Mouse (Mus musculus) liver, embryonic 15.5 days (tissue): ENCODE measurements around the gene Nat9. TPM values are rescaled to one million over a fixed set of nuclear protein-coding genes. Genes with fewer than 3 reads are reported as not detected.
A peak's percentile ranks its signal among the peaks of the same experiment; 100 is the strongest.

Experiments
- ATAC-seq: fragments of 200-750 bp; cut with Nextera tagmentation; 2 replicates; pipeline ENCODE4 v1.8.0; 2017; ENCODE audit warnings: moderate number of reproducible peaks, mild to moderate bottlenecking, moderate library complexity; ENCODE audit not compliant: insufficient read depth
- H3K27ac ChIP-seq: fragments of 300-500 bp; sonication (generic); replicated peaks from 2 replicates; pipeline ENCODE4 v1.5.1; 2015; ENCODE audit warnings: mild to moderate bottlenecking, inconsistent platforms
- H3K27me3 ChIP-seq: fragments of 300-500 bp; sonication (generic); 2 replicates; pipeline ENCODE4 v1.6.1; 2015; ENCODE audit warnings: mild to moderate bottlenecking, inconsistent platforms
- H3K36me3 ChIP-seq: fragments of 300-500 bp; sonication (generic); replicated peaks from 2 replicates; pipeline ENCODE4 v1.6.1; 2015; ENCODE audit warnings: moderate library complexity, mild to moderate bottlenecking, inconsistent platforms
- H3K4me1 ChIP-seq: fragments of 300-500 bp; sonication (generic); replicated peaks from 2 replicates; pipeline ENCODE4 v1.6.1; 2015; ENCODE audit warnings: inconsistent platforms
- H3K4me2 ChIP-seq: fragments of 300-500 bp; sonication (generic); 2 replicates; pipeline ENCODE4 v1.6.1; 2015; ENCODE audit warnings: moderate library complexity, mild to moderate bottlenecking, inconsistent platforms
- H3K4me3 ChIP-seq: fragments of 300-500 bp; sonication (generic); replicated peaks from 2 replicates; pipeline ENCODE4 v1.5.1; 2015; ENCODE audit warnings: mild to moderate bottlenecking, inconsistent platforms
- H3K9ac ChIP-seq: fragments of 300-500 bp; sonication (generic); 2 replicates; pipeline ENCODE4 v1.6.1; 2015; ENCODE audit warnings: moderate library complexity, mild to moderate bottlenecking, inconsistent platforms
- H3K9me3 ChIP-seq: fragments of 300-500 bp; sonication (generic); replicated peaks from 2 replicates; pipeline ENCODE4 v1.6.1; 2016; ENCODE audit warnings: inconsistent platforms
- WGBS: fragments of 180-500 bp; shearing (Covaris S2); methylation state at CpG from one replicate; pipeline ENCODE4 v1.1.7; 2015; ENCODE audit warnings: mixed read lengths; ENCODE audit not compliant: insufficient replicate concordance; 5-methylcytosine and 5-hydroxymethylcytosine counted together
- polyA plus RNA-seq: library from polyadenylated mRNA; unstranded; fragments of >200 nt; fragmentation: Nextera tagmentation; extraction: Ambion mirVana; gene quantifications from 2 replicates; pipeline ENCODE4 v1.2.1, GENCODE M21; 2015

Nat9 gene
- 9.9 and 11.6 TPM in 2 replicates for polyA plus RNA-seq

DNA sequence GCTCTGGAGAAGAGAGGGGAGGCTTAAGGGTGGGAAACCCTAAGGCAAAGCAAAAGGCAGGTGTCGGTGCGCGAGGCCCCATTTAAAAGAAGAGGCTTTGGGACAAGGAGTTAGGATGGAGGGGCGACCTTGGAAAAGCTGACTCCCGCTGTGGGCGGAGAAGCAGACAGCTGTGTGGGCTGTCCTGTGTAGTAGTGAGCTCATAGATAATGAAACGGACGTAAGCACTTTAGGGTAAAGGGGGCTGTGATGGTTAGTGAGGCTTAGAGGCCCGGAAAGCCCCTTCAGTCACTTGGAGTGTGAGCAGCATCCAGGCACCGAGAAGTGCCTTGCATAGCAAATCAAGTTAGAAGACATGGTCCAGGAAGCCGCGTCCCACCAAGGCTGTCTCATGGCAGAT lies at the start of gene Nat9:
Gene Nat9, minus strand, starts transcription at position 167 of the 400 bp plus-strand sequence.
- 4% methylated on average over 12 of the region's 12 CpGs for WGBS
- ATAC-seq = peak; percentile 38; the same call in 1 of the 2 replicates
- Histone ChIP-seq H3K27me3 (no peaks in the 10 kb centered on the region), H3K36me3 (peaks cover 5% of the 10 kb centered on the region), H3K4me1 (peaks cover 64% of the 10 kb centered on the region), H3K4me3 (peak within 1 kb of the TSS; percentile 71), H3K4me2 (peak within 1 kb of the TSS; percentile 94), H3K9ac (peak within 1 kb of the TSS; percentile 75), H3K27ac (peak within 1 kb of the TSS; percentile 82), H3K9me3 (no peaks in the 10 kb centered on the region)

DNA sequence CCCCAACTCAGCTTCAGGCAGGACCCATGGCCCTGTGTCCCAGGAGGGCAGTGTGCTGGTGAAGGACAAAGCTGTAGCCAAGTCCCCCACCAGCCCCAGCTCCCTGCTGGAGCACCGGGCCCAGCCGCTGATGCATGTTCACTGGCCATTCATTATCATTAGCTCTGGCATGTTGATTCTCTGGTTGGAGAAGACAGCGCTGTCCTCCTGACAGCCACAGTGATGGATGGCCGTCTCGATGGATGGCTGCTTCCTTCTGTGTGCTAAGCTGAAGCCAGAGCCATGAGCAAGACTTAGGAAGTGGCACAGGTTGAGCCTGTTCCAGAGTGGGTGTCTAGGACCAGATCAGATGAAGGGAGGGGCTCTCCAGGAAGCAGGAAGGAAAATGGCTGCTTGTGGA lies 48.9 kb upstream of the Nat9 start:
- 0 out of 2 replicates have a peak, but pooled peaks cover 3% of the 10 kb centered on the region for H3K4me1 ChIP-seq
- no peaks in the 10 kb centered on the region for H3K9me3 ChIP-seq
- WGBS = 47% methylated on average over 5 of the region's 5 CpGs

DNA sequence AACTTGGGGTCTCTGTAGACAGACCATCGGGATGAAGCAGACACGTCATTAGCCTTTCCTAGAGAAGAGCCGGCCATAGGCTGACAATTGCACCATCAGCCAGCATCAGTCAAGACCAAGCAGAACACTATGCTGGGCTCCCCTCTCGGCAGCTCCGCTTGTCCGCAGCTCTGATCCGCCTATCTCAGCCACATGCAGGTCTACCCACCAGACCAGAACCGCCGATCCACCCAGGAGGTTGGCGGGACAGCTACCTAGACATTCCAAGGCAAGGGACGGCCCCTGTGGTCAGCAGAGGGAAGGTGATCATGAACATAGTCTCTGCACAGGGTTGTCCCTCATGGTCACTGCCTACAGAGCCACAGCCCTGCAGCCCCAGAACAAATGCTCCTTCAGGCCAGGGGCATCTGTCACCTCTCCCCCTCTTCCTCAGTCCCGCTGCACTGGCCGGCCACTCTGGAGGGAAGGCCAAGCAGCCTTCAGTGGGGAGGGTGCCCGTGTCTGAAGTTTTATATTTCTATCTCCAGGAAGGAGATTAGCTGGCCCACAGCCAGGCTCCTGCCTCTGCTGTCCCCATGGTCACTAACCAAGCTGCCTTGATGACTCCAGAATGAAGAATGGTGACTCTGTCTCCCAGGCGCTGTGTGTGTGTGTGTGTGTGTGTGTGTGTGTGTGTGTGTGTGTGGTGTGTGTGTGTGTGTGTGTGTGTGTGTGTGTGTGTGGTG lies 46.8 kb upstream of the Nat9 start:
- no peak for ATAC-seq
- H3K4me3 ChIP-seq = no peak overlapping the region
- H3K4me2 ChIP-seq = no peak overlapping the region
- no peak overlapping the region for H3K27ac ChIP-seq
- no peaks in the 10 kb centered on the region for H3K36me3 ChIP-seq
- H3K9me3 ChIP-seq = no peaks in the 10 kb centered on the region
- H3K9ac ChIP-seq = no peak overlapping the region
- peaks cover 8% of the 10 kb centered on the region; the same call in 1 of the 2 replicates for H3K4me1 ChIP-seq
- H3K27me3 ChIP-seq = no peaks in the 10 kb centered on the region
- 80% methylated on average over 15 of the region's 15 CpGs for WGBS

More for the DNA sequence above, 48.9 kb upstream of the Nat9 start:
- Histone ChIP-seq H3K36me3 (no peaks in the 10 kb centered on the region), H3K4me2 (no peak overlapping the region), H3K4me3 (no peak overlapping the region), H3K9ac (no peak overlapping the region), H3K27me3 (no peaks in the 10 kb centered on the region), H3K27ac (no peak overlapping the region)
- no peak for ATAC-seq

DNA sequence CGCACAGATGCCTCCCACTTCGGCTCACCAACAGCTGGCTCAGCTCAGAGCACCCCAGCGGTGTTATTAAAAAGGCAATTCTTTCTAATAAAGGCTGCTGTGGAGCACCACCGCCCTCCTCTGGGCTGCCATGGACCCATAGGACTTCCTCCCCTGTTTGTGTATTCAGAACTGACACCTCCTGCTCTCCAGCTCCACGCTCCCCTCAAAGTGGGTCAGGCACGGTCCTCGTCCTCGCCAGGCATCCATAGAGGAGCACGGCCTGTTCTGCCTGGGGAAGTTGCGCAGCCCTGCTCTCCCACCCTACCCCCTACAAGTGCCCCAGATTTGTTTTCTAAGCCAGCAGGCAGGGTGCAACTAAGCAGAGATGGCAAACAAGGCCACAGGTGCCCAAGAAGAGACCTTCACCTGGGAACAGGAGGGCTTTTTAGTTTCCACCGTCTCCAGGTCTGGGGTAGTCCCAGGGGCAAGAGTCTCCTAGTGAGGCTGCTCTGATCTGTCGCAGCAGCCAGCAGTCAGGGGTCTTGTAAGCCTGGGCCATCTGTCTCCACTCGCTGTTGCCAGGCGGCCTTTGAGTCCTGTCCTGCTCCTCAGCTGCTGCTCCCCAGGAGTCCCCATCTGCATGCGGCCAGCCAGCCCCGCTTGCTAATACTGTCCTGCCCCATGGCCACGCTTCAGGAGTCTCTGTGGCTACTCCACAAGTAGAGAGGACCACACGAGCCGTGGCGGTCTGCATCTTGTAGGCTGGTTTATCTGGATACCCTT lies 46.0 kb upstream of the Nat9 start:
- no peaks in the 10 kb centered on the region for H3K36me3 ChIP-seq
- H3K9me3 ChIP-seq = no peaks in the 10 kb centered on the region
- no peak overlapping the region for H3K4me3 ChIP-seq
- H3K4me2 ChIP-seq = no peak overlapping the region
- no peak overlapping the region for H3K9ac ChIP-seq
- WGBS = 71% methylated on average over 20 of the region's 20 CpGs
- ATAC-seq = no peak
- H3K4me1 ChIP-seq = peaks cover 10% of the 10 kb centered on the region; the same call in 1 of the 2 replicates
- H3K27me3 ChIP-seq = no peaks in the 10 kb centered on the region
- no peak overlapping the region for H3K27ac ChIP-seq

DNA sequence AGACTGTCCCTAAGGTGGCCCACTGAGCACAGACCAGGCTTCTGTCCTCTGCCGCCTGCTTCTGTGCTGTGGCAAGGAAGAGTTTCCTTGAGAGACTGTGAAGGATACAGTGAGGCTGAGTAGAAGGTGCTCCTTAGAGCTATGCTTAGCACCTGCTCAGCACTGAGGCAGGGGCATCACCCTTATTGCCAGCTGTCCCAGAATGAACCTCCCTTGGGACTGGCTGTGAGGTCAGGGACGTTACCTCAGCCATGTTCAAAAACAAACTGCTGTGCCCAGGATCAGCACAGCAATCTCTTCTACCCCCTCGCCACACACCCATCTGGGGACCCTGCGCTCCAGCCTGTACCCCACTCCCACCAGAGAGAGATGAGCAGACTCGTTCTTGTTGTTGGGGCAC lies 45.2 kb upstream of the Nat9 start:
- no peaks in the 10 kb centered on the region for H3K9me3 ChIP-seq
- no peak for ATAC-seq
- H3K27me3 ChIP-seq = no peaks in the 10 kb centered on the region
- H3K4me1 ChIP-seq = peaks cover 10% of the 10 kb centered on the region; the same call in 1 of the 2 replicates
- no peak overlapping the region for H3K9ac ChIP-seq
- no peak overlapping the region for H3K4me3 ChIP-seq
- H3K4me2 ChIP-seq = no peak overlapping the region
- no peak overlapping the region for H3K27ac ChIP-seq
- H3K36me3 ChIP-seq = no peaks in the 10 kb centered on the region
- WGBS = 67% methylated on average over 5 of the region's 5 CpGs

DNA sequence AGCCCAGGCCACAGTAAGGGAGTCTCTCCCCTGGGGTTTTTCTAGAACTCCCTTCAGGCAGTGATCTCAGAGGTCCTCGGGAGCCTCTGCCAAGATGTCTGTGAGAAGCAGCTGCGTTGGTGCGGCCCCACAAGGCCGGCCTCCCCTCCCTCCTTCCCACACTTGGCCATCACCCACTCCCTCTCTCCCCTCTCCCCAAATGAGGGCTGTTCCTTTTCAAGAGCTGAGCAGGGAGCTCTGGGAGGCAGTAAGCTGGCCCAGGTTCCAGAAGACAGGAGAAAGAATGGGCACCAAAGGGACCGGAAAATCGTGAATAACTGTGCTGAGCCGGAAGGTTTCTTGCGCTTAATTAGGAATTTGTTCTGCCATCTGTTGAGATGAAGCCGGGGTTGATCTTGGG lies 44.3 kb upstream of the Nat9 start:
- Histone ChIP-seq H3K9ac (no peak overlapping the region), H3K27me3 (no peaks in the 10 kb centered on the region), H3K4me3 (no peak overlapping the region), H3K36me3 (no peaks in the 10 kb centered on the region), H3K4me2 (no peak overlapping the region), H3K9me3 (no peaks in the 10 kb centered on the region), H3K4me1 (peaks cover 10% of the 10 kb centered on the region), H3K27ac (0 out of 2 replicates have a peak overlapping the region, but pooled peaks have one; percentile 42)
- ATAC-seq = no peak
- WGBS = 57% methylated on average over 9 of the region's 9 CpGs

DNA sequence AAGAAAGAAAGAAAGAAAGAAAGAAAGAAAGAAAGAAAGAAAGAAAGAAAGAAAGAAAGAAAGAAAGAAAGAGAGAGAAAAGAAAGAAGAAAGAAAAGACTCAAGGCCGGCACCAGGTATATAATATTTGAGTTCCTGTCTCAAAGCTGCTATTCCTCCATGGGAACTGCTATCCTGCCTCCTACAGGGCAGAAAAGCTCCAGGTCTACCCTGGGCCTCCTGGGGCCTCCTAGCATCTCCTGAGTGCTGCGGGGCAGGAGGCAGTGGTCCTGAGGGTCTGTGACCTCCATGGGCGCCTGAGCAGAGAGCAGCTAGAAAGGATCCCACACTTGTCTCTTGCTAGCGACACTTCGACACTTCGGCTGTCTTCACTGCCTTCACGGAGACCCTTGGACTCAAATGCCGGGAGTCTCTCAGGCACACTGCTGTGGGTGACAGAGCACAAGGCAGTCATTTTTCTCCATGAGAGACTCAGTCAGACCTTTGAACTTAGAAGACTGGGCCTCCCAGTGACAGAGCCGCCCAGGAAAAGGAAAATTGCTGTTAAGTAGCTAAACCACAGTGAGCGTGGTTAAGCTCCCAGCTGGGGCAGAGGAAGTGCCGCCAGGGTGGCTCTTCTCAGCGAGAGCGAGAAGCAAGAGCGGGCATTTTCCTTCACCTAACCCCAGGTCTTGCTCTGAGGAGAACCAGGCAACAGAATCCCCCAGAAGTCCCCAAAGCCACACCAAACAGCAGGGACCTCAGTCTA lies 43.7 kb upstream of the Nat9 start:
- 34% methylated on average over 14 of the region's 14 CpGs for WGBS
- H3K9ac ChIP-seq = no peak overlapping the region
- no peak for ATAC-seq
- H3K4me3 ChIP-seq = no peak overlapping the region
- no peaks in the 10 kb centered on the region for H3K9me3 ChIP-seq
- no peak overlapping the region for H3K4me2 ChIP-seq
- H3K36me3 ChIP-seq = no peaks in the 10 kb centered on the region
- H3K27ac ChIP-seq = 0 out of 2 replicates have a peak overlapping the region, but pooled peaks have one; percentile 42
- peaks cover 10% of the 10 kb centered on the region for H3K4me1 ChIP-seq
- H3K27me3 ChIP-seq = no peaks in the 10 kb centered on the region

DNA sequence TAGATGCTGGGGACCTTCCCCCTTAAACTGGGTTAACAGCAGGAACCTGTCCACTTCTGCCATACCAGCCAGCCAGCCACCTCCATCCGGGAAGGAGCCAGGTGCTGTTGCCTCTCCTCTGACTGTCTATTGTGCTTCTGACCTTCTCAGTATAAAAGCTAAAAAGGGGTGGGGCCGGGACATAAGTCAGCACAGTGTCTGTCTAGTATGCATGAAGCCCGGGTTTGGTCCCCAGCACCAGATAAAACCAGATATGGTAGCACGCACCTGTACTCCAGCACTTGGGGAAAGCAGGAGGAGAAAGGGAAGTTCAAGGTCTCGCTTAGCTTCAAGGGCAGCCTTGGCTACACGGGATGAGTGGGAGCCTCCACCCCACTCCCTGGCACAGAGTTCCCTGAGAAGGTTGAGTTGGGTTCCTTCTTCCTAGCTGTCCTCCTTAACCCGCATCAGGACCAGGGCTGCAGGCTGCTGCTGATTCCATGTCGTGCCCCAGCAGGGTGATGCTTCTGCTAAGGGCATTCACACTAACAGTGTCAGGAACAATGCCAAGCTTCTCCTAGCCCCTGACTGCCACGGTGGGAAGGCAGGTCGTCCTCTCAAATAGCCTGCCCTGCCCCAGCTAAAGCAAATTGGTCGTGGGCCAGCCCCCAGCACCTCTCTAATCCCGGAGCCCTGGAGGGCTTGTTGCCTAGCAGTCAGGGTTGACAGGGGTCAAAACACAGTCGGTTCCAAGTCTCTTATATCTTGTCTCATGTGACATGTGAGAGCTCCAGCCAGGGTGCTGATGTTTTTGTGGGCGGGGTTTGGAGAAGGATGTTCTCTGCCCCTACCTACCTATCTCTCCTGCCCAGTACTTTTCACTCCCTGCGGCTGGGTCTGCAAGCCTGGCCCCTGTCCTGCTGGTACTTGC lies 41.6 kb upstream of the Nat9 start:
- no peak overlapping the region for H3K4me2 ChIP-seq
- H3K27me3 ChIP-seq = no peaks in the 10 kb centered on the region
- no peaks in the 10 kb centered on the region for H3K36me3 ChIP-seq
- H3K4me3 ChIP-seq = no peak overlapping the region
- WGBS = 50% methylated on average over 15 of the region's 15 CpGs
- H3K9ac ChIP-seq = no peak overlapping the region
- ATAC-seq = no peak
- H3K4me1 ChIP-seq = peaks cover 22% of the 10 kb centered on the region
- H3K9me3 ChIP-seq = no peaks in the 10 kb centered on the region
- H3K27ac ChIP-seq = no peak overlapping the region

DNA sequence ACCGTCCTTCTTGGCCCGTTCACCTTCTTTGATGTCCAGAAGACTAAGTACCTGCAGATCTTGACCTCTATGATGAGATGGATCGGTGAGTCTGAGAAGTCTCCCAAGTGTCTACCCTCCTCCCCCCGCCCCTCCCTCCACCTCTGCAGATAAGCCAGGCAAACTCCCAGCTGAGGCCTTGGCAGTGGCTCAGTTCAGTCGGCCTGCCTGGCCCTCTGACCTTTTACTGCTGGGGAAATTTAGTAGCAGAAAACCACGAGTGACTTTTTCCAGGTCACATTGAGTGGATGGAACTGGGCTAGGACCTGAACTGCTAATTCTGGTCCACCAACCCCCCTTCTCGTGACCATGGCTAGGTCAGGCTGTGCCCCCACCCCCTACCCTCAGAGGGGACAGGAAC lies 40.8 kb upstream of the Nat9 start:
- Histone ChIP-seq H3K4me2 (no peak overlapping the region), H3K4me3 (no peak overlapping the region), H3K4me1 (peaks cover 24% of the 10 kb centered on the region), H3K36me3 (no peaks in the 10 kb centered on the region), H3K9me3 (no peaks in the 10 kb centered on the region), H3K27me3 (no peaks in the 10 kb centered on the region), H3K9ac (no peak overlapping the region), H3K27ac (no peak overlapping the region)
- ATAC-seq = no peak
- WGBS = 50% methylated on average over 7 of the region's 7 CpGs

DNA sequence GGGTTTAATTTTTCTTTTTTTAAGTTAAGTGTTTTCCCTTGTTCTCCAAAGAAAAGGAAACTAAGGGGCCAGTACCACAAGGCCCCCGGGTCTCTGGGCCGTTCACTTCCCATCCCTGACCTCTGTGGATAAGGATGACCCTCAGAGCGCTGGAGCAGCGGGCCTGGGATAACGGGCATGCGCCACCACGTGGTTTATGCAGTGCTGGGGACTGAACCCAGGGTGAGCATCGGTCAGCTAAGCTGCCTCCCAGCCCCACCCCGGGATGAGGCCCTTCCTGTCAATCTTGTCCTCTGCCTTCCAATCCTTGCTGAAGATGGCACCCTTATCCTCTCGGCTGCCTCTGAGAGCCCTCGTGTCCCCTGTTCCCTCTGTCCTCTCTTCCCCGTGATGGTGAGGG lies 40.0 kb upstream of the Nat9 start:
- Histone ChIP-seq H3K9ac (no peak overlapping the region), H3K4me1 (peaks cover 32% of the 10 kb centered on the region), H3K27ac (no peak overlapping the region), H3K4me3 (no peak overlapping the region), H3K36me3 (no peaks in the 10 kb centered on the region), H3K9me3 (no peaks in the 10 kb centered on the region), H3K4me2 (no peak overlapping the region), H3K27me3 (no peaks in the 10 kb centered on the region)
- whole genome bisulfite sequencing = 63% methylated on average over 12 of the region's 12 CpGs
- no peak for ATAC-seq
